Mouse (Mus musculus): ENCODE data around the gene Cby1.

Gene Cby1

DNA sequence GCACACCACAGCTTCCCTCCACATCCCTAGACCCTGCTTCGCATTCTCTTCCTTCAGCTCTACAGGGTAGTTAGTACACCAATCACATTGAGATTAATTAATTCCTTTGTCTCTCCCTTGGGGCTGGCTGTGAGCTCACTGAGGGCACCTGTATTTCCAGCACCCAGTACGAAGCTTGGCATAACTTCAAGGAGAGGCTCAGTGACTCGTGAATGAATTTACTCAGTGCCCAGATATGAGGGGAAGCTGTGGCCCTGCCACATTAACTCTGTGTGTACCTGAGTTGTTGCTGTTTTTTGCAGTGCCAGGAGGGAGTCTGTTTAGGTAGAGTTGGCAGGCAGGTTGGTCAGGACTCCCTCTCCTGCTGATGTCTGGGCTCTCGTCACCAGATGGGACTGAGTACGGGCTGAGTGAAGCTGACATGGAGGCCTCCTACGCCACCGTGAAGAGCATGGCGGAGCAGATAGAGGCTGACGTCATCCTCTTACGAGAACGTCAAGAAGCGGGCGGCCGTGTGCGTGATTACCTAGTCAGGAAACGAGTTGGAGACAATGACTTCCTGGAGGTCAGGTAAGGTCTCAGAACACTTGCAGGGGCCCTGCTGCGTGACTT, 47.7 kb downstream of the Cby1 start:
- DNase-seq (ENCODE audit: inconsistent ontology term): no peak

DNA sequence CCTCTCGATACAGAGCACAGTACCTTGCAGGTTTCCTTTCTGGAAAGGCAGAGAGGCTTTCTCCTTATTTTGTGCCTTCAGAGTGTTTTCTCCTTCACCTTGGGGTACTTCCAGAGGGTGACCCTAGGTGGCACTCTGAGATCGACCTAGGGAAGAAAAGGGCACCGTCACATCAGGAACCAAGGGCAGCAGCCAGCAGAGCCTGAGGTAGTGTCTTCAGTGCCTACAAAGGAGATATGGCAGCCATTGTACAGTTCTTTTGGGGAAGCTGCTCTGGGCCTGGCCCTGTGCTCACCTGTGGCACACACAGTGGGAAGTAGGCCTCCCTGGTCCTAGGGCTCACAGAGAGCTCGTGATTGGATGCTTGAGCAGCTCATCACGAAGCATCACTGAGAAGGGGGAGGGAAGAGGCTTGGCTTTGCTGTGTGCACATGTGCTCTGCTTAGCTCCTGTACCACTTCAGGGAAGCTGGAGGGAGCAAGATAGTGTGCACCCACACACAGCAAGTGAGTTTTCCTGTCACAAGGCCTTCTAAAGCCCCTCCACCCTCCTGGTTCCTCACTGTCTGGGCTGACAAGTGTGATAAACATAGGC, 49.3 kb downstream of the Cby1 start:
- DNase-seq (ENCODE audit: inconsistent ontology term): no peak

DNA sequence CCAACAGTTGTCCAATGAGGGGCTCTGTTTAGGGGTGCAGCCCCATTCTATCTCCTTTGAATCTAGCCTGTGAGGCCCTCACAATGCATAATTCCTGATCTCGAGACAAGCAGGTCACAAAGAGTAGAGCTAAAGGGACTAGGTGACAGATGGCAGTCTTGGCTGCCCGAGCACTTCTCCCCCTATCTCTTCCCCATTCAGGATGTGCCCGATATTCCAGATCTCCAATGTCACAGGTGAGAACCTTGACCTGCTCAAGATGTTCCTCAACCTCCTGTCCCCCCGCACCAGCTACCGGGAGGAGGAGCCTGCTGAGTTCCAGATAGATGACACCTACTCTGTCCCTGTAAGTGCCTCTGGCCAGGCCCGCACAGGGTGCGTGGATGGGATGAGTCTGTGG, 56.6 kb downstream of the Cby1 start:
- DNase-seq (ENCODE audit: inconsistent ontology term): no peak

DNA sequence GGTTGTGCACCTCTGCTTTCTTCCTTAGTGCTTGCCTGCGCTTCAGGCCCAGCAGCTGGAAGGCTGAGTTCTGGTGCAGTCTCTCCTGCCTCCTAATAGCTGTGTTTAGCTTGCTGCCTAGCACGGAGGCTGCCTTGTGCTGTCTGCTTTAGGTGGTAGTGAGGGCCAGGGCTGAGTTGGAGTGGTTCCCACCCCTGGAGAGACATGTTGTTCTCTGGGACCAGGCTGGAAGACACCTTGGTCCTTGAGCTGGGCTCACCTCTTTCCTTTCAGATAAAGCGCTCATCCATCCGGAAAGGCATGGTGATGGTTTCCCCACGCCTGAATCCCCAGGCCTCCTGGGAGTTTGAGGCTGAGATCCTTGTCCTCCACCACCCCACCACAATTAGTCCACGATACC, 57.7 kb downstream of the Cby1 start:
- DNase-seq (ENCODE audit: inconsistent ontology term): no peak
